Comparison of ENCODE assay signal across 13 mouse cellular contexts in the genomic region with DNA sequence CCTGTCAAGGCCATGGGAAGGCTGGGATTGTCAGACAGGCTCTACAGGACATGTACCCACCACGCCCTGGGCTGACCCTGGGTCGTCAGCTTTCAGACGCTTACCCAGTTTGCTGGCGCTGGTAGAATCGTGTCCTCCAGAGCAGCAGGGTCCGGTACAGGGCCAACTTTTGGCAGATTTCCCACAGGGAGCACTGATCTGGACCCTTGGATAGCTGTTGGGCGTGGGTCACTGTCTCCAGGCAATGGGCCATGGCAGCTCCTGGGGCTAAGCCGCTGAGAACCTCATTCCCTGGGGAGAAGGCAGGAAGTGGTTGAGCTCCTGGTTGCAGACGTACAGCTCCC. TPM values are rescaled to one million over a fixed set of nuclear protein-coding genes. Genes with fewer than 3 reads are reported as not detected.
DNase-seq lines count a peak whose midpoint lies in the region; TF ChIP-seq lines count a peak whose summit lies in the region.
"Had no signal": no experiment of that assay in that cellular context is flagged by ENCODE, and none has a peak within 500 bp of the region (broad histone marks: within the 10 kb centered on the region; RNA-seq: fewer than 3 reads in every experiment).

No protein-coding gene starts in this region.

- DNase-seq in gastrocnemius, adult 2 months, result peak; percentile 64
- DNase-seq in gastrocnemius, postnatal 10 days, result no peak
- DNase-seq in MN1 (ENCODE audit: low spot score), result peak; percentile 48
- peak; percentile 59 to 63 for DNase-seq in heart, postnatal 14 days
- peak; percentile 55 to 75 for DNase-seq in kidney, postnatal 4 days
- no peak for DNase-seq in thymus, postnatal 0 days (ENCODE audit: low spot score)
- DNase-seq in frontal cortex, postnatal 36 days (ENCODE audit: low spot score in 2 of 2), result no peak
- no peak for DNase-seq in T-cell, adult 2 months (ENCODE audit: low spot score)

- peak overlapping the region; percentile 36 for H3K4me3 ChIP-seq in gastrocnemius, adult 2 months
- H3K4me3 ChIP-seq: embryonic facial prominence, embryonic 12.5 days; intestine, embryonic 15.5 days; limb, embryonic 13.5 days; neural tube, embryonic 15.5 days; stomach, embryonic 15.5 days had no signal

- H3K27ac ChIP-seq in gastrocnemius, adult 2 months, result peak overlapping the region; percentile 71
- H3K27ac ChIP-seq: embryonic facial prominence, embryonic 12.5 days; intestine, embryonic 15.5 days; limb, embryonic 13.5 days; neural tube, embryonic 15.5 days; stomach, embryonic 15.5 days had no signal

- no peak for TF ChIP-seq CTCF in gastrocnemius, adult 2 months (IDR thresholded peaks at IDR 0.05)

- intact Hi-C loops in gastrocnemius, adult 2 months (cut with DNase I), result no loop called here
- intact Hi-C loops in heart, postnatal 14 days (cut with DNase I), result no loop called here

RNA-seq across cellular contexts. Expression of gene Agtrap, which starts 21.5 kb away (rescaled TPM):
- 10 to 100 TPM in 1 of 2 experiments, 1 to 10 TPM in 1; 9.8 to 12.6 TPM for total RNA-seq in gastrocnemius, adult 2 months (2021)
- total RNA-seq in gastrocnemius, postnatal 10 days (2021), result 10 to 100 TPM; 14.9 to 15.5 TPM
- total RNA-seq in heart, postnatal 14 days (2021), result 10 to 100 TPM; 36.4 to 38.5 TPM
- 43.3 and 45.2 TPM in 2 replicates for polyA plus RNA-seq in thymus, postnatal 0 days (2015; fragmentation: Nextera tagmentation; extraction: Ambion mirVana)

RNA-seq across cellular contexts. Expression of gene Mthfr, which starts 27.5 kb away (rescaled TPM):
- total RNA-seq in gastrocnemius, adult 2 months (2021), result 10 to 100 TPM in 1 of 2 experiments, 1 to 10 TPM in 1; 6.9 to 14.2 TPM
- total RNA-seq in gastrocnemius, postnatal 10 days (2021), result 10 to 100 TPM; 20.0 to 23.4 TPM
- total RNA-seq in heart, postnatal 14 days (2021), result 10 to 100 TPM; 13.1 to 14.7 TPM
- polyA plus RNA-seq in thymus, postnatal 0 days (2015; fragmentation: Nextera tagmentation; extraction: Ambion mirVana), result 8.3 and 9.0 TPM in 2 replicates

RNA-seq across cellular contexts. Expression of gene Clcn6, which starts 27.8 kb away (rescaled TPM):
- total RNA-seq in gastrocnemius, adult 2 months (2021), result 1 to 10 TPM; 4.7 to 5.0 TPM
- 1 to 10 TPM; 7.1 to 8.5 TPM for total RNA-seq in gastrocnemius, postnatal 10 days (2021)
- 10 to 100 TPM in 1 of 2 experiments, 1 to 10 TPM in 1; 9.5 to 11.0 TPM for total RNA-seq in heart, postnatal 14 days (2021)
- polyA plus RNA-seq in thymus, postnatal 0 days (2015; fragmentation: Nextera tagmentation; extraction: Ambion mirVana), result 4.1 and 4.2 TPM in 2 replicates

Comparison
In these comparisons a context has a peak if more than half of its experiments do, and no peak if none do; other contexts are left out.
1. DNase-seq: peak in gastrocnemius, adult 2 months (single experiment), MN1 (single experiment), heart, postnatal 14 days (2 of 2) and kidney, postnatal 4 days (2 of 2); none in gastrocnemius, postnatal 10 days (single experiment), thymus, postnatal 0 days (single experiment), frontal cortex, postnatal 36 days (0 of 2) and T-cell, adult 2 months (single experiment).